Mouse (Mus musculus) adrenal gland, postnatal 4 days (tissue): ENCODE results near the gene Calml4. TPM values are rescaled to one million over a fixed set of nuclear protein-coding genes. Genes with fewer than 3 reads are reported as not detected.
"Not testable (repeated sequence)": the region's sequence is repeated elsewhere in the genome, so short reads cannot be mapped to it uniquely, and the experiment has no call there.

ENCODE experiments used
- DNase-seq, 2 experiments: peaks; one replicate each; pipeline ENCODE4 v3.0.0; 2021 to 2022; ENCODE audit warnings: low spot score in 2 of 2, mixed read lengths in 2 of 2
- total RNA-seq, 2 experiments: library from RNA; stranded (reverse); gene quantifications; 2 replicates each; pipeline ENCODE4 v1.2.3; 2021

Calml4 gene
- total RNA-seq, 2 experiments from 2014 or later, result 23.4 to 47.3 TPM

DNA sequence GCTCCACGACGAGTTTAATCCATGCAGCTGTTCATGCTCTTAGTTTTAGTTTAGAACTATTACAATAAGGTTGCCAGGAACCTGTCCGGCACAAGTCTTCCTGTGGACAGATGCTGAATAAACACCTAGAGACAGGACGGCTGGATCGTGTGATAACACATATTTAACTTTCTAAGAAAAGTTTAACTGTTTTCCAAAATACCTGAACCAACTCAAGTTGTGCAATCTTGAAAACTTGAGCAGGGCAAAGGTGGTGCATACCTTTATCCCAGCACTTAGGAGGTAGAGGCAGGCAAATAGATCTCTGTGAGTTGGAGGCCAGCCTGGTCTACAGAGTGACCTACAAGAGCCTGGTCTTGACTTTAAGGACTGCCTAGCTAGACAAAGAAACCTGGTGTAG is 23.0 kb upstream of the Calml4 start:
- DNase-seq, result no peak

DNA sequence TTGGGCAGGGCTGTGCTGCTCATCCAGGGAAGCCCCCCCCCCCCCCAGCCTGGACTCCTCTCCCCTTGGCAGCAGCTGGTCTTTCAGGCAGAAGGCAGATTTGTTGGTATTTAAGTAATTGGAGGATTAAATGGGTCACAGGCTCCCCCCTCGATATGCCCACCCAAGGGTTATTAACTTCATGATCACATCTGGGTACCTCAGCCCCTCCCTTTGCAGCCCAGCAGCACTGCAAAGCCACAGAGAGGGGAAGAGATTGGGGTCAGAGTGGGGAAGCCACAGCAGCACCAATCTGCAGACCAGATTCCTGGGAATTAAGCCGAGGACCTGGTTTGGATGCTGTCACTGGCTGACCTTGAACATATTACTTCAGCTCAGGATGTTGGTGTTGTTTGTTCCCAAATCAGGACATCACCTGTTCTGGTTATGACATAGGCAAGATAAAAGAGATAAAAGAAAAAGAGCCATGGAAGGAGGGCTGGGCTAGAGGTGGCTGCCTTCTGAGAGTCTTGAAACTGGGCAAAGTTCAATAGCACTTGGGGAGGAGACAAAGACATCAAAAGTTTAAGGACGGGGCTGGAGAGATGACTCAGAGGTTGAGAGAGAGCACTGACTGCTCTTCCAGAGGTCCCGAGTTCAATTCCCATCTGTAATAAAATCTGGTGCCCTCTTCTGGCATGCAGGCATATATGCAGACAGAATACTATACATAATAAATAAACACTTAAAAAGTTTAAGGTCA is 22.0 kb upstream of the Calml4 start:
- no peak for DNase-seq

DNA sequence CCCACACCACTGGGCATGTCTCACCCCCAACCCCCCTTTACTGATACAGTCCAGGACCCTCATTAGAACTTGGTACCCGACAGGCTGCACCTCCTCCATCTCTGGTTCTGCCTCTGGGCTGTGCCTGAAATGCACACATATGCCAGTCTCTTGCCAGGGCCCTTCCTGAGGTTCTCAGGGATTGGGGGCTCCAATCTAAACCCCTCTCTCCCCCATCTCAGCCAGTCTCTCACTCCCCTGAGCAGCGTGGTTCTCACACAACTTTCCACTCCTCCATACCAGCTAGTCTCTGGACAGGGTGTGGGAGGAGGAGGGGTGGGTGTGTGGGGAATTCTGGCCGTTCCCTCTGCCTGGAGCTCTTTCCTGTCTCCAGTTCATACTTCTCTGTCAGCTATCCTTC is 20.3 kb upstream of the Calml4 start:
- DNase-seq, result no peak

DNA sequence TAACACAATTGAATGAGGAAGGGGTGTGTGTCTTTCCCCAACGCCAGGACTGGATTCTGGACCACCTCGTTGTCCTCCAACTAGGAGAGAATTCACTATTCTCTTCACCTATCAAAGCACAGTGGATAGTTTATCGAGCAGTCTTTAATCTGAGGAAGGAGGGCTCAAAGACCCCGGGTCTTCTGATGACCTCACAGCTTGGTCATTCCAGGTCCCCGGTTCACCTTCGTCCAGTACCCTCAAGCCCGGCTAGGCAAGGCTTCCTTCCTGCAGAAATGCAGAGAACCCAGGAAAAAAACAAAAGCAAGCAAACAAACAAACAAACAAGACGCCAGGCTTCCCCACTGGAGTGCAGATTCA is 19.8 kb upstream of the Calml4 start:
- DNase-seq, result no peak

DNA sequence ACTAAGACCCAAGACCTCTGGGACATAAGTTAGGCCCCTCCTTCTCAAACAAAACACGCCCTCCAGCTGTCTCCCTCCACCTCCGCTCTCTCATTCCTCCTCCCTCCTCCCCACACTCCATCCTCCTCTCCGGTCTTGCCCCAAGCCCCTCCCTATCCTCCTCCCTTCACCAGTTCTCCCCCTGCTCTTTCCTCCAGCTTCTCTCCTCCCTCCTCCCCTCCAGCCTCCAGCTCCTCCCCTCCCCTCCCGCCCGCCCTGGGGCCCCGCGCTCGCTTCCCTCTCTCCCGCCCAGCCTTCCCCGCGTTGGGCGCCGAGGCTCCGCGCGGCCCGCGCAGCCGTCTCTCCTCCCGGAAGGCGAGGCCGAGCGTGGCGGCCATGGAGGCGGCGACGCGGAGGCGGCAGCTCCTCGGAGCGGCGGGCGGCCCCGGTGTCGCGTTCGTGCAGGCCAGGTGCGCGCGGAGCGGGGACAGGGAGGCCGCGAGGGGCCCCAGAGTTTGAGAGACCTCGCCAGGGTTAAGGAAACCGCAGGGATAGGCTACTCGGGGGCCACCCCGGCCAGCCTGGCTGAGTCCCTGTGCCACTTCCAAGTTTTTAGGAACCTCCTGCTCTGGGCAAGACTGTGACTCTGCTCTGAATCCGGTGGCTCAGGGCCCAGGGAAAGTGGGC is 19.2 kb upstream of the Calml4 start, which contains the start of gene Cln6:
Cln6 (plus strand) TSS at position 280 of the 666 bp plus-strand sequence.
- DNase-seq, result peak; percentile 29 to 51

DNA sequence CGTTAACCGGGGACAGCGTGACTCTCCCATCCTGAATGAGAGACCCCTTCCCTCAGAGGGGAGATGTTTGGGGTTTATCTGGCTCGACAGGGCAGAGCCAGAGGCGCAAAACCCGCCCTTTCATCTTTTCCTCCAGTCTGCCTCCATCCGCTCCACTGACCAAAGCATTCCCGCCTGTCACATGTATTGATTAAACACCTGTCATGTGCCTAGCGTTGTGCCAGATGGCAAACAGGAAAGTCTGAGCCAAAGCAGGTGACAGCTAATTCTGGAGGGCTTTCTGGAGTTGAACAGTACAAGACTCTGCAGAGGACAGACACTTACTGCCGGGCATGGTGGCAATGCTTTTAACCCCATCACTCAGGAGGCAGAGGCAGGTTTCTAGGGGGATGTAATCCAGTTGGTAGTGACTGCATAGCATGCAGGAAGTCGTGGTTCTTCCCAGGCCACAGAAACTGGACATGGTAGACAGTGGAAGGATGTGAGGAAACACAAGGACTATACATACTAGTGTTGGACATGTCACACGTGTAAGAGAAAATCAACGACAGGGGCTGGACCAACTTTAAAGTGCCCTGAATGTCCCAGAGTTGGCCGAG is 18.6 kb upstream of the Calml4 start:
- DNase-seq, result no peak

DNA sequence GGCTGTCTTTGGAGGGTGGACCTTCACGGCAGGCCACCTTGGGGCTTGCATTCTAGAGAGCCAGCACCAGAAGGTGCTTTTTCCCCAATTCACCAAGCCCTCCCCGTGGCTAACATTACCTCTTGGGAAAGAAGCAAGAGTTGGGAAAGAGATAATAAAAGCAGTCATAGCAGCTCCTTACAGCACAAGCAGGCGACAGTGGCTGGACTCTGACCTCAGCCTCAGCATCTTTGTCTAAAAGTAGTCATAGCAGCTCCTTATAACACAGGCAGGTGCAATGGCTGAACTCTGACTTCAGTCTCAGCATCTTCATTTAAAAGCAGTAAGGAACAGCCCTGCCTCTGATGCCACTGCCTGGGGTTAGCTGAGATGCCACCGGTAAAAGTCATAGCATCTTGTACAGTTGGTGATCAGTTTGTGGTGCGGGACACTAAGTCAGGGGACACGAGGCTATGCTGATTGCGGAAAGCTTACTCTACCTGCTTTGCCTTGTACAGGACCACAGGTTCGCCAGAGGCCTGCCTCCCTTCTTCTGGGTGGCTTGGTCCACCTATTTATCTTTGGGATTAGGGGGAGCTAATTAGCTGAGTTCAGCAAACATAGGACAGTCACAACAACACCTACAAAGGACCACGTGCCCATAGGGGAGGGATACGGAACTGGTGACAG is 14.4 kb upstream of the Calml4 start:
- DNase-seq, result no peak

DNA sequence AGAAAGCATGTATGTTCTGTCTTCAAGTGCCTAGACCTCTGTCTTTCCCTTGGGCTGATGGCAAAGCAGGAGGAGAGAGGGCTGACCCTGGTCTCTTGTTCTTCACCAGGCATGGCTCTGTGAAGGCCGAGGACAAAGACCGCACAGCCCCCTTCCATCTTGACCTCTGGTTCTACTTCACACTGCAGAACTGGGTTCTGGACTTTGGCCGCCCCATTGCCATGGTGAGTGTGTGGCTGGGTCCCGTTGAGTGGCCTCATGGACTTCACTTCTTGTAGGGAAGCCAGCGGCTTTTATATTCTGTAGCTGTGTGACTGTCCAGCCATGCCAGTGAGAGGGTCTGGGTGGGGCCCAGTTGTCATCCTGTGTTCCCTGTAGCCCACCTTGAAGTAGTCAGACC is 13.4 kb upstream of the Calml4 start:
- no peak for DNase-seq

DNA sequence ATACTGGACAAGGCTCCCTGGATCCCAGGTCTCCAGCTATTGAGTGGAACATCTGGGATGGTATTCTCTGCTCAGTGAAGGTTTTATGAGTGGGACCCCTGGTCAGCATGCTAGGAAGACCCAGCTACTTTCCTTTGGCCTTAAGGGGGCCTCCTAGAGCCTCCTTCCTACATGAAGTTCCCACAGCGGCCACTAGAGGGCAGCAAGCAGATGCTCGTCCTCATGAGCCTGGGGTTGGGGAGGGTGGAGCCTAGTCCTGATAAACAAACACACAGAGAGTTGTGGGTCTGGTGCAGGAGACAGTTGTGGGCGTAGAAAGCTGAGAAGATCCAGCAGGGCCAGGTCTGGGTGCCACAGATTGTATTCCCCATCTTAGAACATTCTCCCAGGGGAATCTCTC is 10.2 kb upstream of the Calml4 start:
- DNase-seq, result peak; percentile 72 to 78

DNA sequence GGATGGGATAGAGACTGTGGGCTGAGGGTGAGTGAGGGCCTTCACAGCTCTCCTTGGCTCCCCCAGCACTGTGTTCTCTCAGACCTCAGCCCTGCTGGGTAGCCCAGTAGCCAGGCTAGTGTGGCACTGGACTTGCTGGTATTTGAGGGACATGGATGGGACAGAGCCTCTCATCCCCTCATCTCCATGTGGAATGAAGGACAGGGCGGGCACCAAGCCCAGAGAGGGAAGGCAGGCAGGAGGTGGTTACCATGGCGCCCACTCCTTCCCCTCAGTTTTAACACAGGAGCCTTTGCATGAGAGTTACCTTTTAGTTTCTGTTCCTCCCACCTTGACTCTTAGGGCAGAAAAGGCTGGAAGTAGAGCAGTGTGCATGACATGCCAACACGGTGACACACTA is 9.2 kb upstream of the Calml4 start:
- no peak for DNase-seq

DNA sequence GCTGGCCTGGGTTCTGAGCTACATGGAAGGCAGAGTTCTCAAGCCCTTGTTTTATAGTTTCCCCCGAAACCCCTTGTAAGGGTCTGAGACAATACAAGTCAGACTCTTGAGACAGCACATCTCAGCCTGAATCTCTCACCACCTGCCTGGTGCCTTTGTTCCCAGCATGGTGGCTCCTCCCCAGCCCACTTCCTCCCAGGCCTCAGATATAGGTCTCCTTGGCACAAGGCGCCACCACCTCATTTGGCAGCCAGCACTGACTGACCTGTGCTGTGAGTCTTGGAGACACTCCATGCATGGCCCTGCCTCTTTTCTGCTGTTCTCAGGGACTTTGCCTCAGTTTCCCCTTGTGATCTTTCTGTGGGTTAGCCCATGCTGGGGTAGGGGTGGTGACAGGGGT is 6.3 kb upstream of the Calml4 start:
- no peak for DNase-seq

DNA sequence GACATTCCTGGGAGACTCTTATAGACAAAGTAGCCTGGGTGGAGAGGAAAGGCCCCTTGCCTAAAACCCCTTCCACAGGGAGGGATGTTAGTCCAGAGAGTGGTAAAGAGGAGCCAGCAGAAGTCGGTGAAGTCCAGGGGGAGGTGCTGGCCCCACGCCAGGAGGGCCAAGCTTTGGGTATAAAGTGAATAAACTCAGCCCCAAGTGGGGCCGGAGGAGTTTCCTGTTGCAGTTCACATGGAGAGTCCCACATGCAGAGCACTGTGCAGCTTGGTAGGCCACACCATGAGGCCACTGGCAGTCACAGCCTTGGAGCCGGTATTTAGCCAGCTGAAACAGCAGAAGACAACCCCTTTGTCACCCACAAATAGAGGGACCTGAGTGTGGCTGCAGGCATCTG is 3.4 kb upstream of the Calml4 start:
- no peak for DNase-seq

DNA sequence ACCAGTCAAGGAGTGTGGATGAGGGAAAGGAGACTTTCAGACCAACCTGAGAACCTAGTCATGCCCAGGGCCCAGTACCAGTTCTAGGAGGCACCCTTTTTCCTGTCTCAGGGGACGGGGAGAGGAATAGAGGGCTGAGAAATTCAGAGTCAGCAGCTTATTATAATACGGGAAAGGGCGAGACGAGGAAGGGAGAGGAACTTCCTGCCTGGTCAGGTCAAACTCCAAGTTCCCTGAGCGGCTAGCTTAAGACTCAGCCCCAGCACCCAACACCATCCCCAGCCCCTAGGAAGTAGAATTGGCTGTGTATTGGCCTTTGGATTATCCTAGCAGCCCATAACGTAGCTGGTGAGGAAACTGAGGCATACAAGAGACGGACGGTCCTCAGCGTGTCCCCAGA is 664 bp upstream of the Calml4 start:
- DNase-seq, result no peak

DNA sequence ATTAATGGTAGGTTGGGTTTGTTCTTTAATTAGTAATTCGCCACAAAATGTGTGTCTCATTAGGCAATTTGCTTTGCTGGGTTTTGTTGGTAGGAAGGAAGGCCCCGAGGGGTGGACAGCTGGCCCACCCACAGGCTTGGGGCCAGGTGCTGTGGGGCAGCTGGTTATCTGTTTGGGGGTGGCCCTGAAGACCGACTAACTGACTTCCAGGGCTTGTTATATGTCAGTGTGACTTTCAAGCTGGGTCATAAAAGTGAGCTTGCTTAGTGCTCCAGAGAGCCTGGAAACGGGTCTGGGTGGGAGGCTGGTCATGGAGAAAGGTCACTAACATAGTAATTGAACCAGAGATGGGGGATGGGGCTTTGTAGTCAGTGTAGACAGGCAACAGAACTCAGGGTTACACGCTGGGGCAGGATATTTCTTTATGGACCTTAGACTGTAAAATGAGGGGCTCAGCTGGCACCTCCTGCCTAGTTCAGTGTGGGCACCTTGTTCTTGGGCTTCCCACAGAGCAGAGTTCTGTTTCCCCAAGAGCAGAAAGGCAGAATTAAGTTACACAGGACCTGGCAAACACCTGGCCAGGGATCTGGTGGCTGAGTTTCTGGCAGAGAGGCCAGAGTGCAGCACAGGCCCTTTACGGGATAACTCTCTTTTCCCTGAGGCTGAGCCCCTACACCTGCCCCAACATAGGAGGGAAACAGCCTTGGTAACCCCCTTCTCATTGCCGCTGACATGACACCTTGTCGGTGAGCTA is 563 bp downstream of the Calml4 start:
- no peak for DNase-seq

DNA sequence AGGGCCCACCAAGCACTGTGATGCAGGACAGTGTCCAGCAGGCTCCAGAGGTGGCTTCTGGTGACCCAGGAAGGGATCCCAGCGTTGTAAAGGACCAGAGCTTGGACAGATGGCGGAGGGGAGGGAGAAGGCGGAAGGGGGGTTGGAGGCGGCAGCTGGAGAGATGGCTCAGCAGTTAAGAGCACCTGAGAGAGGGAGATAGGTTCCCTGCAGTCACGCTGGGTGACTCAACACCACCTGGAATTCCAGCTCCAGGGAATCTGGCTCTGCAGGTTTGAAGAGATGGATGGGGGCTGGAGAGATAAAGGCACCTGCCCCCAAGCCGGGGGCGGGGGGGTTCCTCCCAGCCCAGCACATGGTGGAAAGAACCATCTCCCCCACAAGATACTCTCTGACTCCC is 2.2 kb downstream of the Calml4 start:
- not testable (repeated sequence) for DNase-seq

DNA sequence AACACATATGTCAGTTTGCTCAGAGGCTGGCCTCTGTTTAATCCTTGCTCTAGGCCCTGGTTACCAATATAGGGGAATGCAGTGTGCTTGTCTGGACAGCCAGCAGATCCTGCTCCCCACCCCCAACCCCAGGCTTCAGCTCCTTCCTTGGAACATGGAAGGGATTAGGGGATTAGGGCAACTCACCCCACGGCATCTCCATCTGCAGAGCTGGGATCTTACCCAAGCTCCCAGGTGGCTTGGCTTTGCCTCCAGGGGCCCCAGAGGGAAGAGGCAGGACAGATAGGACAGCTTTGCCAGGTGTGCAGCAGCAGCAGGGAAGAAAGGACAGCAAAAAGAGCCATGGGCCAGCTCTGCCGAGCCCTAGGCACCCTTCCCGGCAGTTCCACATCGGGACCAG is 3.0 kb downstream of the Calml4 start:
- DNase-seq, result no peak

DNA sequence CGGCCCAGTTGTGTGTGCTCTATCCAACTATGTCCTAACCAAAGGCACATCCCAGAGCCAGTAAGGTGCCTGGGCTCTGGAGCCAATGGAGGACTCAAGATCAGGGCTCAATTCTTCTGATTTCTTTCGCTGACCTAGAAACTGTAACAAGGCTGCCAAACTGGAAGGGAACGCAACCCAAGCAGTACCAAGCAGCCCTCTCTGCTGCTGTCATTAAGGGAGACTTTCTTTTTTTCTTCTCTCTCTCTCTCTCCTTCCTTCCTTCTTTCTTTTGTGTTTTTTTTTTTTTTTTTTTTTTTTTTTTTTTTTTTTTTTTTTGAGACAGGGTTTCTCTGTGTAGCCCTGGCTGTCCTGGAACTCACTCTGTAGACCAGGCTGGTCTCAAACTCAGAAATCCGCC is 11.4 kb downstream of the Calml4 start:
- DNase-seq, result not testable (repeated sequence)

DNA sequence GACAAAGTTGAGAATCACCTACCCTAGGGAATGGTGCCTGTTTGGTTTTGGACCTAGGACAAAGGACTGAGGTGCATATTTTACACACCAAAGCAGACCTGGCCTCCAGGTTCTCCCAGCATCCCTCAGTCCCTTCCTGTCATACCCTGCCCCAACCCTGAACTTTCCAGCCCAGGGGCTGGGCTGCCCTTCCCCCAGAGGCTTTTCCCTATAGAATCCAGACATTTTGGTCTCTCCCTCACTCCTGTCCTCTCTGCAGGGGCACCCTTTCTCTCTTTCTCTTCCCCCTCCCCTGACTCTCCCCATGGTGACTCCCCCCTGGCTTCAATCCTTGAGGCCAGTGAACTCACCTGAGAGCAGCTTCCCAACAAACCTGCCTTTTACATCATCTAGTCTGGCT is 12.8 kb downstream of the Calml4 start:
- no peak for DNase-seq

DNA sequence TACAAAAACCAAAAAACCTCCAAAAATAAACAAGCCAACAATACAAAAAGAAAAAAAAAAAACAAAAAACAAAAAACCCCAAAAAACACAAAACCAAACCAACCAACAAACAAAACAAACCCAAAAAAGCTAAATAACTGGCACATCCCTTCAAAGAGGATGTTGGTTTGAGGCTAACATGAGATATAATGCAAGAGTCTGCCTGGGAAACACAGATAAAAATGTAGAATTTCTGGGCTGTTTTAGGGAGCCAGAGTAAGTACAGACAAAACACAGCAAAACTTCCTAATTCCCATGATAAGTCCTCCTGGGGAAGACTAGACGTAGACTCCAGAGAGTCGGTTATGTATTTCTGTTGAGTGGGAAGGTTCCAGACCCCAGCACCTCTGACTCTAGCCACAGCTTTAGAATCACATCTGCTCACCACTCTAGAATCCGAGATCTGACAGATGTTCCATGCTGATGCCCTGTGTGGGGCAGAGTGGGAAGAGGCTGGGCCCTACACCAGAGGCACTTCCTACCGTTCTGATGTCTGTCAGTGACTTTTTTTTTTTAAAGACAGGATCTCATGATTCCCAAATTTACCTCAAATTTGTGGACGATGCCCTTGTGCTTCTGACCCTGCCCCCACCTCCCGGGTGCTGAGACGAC is 19.2 kb downstream of the Calml4 start:
- DNase-seq, result no peak

DNA sequence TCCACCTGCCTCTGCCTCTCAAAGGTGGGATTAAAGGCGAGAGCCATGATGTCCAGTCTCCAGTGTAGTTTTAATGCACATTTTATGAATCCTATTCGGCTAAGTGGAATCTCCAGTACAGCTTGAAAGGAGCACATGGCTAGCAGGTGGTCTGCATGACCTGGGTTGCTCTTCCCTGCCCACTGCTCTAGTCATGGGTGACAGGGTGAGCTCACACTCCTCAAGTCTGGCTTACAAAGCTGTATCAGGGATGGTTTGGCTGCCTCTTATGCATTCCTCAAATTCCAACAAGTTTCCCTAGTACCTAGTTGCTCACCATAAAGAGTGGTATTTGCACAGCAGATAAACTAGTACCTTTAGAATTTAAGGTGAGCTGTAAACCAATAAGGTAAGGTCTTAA is 19.9 kb downstream of the Calml4 start:
- DNase-seq, result no peak

DNA sequence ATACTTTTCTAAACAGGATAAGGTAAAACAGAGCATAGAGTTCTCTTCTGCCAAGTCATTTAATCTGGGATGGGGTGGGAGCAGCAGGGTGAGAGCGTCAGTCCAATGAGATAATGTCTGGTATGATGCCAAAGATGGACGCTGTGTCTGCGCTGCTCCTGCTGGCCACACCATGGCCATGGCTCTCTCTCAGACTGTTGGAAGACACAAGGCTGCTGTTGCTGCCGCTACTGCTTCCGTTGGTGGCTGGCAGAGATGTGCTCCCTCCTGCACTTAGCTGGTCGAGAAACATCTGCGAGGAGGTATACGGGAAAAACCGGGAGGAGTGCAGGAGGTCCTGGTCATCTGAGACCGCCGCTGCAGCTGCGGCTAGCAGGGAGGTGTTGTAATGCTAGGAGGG is 24.0 kb downstream of the Calml4 start:
- no peak for DNase-seq
